Mouse (Mus musculus) hindlimb bud, embryonic 11.5 days (tissue): ENCODE results near the gene Lef1.

Experiments used
- DNase-seq: peaks from one replicate; pipeline ENCODE4 v3.0.0-alpha.2; 2012; ENCODE audit warnings: low read depth, low spot score; ENCODE audit errors: extremely low spot score

Gene Lef1

DNA sequence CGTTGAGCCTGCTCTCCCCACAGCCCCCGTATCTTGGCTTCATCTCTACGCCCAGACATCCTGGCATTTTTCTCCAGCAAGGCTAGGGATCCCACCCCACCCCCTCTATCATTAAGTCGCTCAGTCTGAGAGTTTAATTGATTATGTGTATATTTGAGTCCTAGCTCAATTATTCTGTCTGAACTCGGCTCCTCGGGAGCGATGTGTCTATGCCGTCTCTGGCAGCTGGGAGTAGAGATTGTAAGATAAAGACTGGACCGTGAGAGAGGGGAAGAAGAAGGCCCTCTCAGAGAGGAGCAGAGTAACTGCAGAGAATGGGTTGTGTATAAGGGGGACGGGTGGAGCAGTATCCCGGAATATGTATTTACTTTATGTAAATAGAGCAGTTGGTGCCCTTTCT, 80.0 kb downstream of the Lef1 start:
- no peak for DNase-seq

DNA sequence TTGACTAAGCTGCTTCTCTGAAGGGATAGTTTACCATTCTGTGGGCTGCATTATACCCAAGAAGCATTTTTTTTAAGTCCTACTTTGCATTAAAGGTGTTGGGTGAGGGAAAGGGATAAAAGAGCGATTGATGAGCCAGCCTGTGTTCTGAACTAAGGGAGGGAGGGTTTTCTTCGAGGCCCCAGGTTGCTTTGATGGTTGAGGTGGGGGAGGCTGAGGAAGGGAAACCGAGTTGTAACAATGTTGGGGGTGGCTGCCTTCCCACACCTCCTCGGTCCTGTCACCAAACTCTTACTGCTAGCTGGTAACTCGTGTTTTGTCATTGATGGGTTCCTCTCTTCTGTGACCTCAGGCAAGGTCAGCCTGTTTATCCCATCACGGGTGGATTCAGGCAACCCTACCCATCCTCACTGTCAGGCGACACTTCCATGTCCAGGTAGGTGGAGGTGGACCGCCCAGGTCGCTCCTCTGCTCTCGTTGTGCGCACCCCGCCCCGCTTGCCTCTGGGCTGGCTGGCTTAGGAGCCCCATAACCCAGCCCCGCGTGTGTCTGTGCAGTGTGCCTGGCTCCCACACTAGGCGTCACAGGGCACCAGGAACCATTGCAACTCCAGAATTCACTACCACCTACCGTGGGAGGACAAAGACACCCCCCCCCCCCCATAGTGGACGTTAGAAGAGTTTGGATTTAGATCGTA, 80.5 kb downstream of the Lef1 start:
- no peak for DNase-seq

DNA sequence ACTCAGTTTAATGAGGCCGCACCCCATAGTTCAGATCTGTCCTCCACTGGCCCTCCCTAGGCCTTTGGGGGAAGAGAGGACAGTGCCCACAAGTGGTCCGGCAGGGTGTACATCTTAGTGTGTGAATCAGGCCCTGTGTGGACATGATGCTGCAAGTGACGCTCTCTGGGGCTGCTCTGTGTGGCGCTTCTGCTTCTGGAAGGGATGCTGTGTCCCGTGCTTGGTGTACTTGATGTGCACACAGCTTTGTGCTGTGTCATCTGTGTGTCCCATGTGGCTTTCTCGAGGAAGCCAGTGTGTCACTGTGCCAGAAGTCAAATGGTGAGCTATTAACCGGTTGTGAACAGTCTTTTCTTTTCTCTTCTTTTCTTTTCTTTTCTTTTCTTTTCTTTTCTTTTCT, 81.2 kb downstream of the Lef1 start:
- DNase-seq: no peak

DNA sequence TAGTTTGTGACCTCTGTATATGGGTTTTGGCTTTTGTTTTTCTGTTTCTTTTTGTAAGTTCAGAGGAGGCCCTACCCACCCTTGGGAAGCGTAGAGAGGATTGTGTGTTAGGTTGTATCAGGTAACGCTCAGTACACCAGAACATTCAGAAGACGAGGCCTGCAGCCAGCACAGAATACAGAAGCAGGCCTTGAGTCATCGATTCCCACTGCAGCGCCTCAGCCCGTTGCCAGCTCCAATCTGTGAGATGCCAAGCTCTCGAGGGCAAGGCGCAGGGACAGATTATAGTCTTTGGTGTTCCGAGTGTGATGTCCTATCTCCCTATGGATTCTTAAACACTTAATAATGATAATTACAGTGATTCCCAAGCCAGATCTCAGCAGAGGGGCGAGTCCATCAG, 85.8 kb downstream of the Lef1 start:
- no peak for DNase-seq

DNA sequence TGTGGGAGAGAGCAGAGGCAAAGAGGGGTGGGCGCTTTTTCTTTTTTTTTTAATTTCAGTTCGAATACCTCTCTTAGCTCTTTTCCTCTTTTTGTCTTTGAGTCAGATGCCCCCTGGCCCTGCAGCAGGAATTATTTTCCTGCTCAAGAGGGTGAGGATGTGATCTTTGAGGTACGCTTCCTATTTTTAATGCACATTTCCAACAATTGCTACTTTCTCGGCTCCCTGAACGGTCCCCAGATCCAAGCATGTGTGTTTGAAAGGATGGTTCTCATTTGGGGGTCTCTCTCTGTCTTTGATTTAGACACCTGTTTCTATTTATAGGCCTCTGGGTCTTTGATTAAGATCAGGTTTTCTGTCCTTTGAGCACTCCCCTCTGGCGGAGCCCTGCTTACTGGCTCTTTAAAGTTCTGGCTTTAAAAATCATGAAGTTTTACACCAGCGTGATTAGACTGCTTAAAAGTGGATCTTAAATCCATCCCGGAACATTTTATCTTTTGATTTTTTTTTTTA, 86.3 kb downstream of the Lef1 start:
- DNase-seq: peak; percentile 63

DNA sequence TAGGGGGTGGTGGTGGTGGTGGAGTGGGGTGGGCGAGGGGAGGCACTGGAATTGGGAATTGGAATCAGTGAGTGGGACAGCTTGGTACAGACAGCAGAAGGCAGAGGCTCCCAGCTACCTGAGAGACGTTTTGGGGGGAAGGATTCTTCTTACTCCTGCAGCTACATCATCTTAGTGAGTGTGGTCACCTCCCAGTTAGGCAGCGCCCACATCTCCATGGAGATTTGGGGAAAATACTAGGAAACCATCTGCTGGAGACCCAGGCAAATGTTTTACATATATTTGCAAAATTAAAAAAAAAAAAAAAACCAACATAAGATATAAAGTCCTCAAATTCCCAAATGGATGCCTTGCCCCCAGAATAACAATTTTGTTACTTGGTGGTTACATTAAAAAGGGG, 88.7 kb downstream of the Lef1 start:
- no peak for DNase-seq

DNA sequence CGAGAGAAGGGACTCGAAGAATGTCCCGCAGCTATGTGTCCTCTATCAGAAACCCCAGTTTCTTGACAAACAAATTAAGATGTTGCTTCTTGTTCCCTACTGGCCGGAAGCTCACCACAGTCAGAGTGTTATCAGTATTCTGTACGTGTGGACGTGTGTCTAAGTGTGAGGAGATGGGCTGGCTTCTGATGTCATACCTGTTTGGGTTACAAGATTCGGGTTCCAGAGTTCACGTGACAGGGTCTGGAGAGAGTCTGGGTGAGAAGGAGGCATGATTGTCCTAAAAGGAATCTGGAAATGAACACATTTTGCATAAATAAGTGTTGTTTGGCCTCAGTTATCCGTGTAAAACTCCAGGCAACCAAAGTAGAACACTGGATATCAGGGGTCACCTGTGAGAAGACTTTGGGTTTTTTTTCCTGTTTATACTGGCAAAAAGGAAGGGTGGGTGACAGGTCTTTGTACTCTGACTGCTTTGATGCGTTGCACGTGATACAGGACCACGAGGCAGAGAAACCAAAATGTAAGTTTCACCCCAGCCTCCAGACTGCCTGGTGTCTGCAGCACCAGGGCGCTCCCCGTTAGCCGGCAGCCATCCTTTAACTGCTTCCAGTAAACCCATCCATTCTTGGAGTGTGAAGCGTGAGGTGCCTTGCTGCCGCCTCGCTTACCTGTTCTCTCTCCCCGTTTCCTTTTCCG, 89.5 kb downstream of the Lef1 start:
- DNase-seq: no peak

DNA sequence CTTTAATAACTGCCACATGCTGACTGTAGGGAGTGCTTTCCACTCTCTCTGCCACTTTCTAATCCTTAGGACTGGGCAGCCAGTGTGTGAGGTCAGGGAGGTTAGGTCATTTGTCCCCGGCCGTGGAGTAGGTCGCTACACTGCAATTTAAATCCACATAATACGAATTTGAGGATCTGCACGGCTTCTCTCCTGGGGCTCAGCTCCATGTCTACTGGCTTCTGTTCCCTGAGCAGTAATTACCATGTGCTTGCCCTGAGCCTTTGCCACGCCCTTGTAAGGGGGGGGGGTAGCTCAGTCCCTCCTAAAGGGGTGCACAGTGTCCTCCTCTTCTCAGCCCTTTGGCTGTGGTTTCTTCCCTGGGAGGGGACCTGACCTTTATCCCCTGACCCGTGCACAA, 92.0 kb downstream of the Lef1 start:
- DNase-seq: no peak

DNA sequence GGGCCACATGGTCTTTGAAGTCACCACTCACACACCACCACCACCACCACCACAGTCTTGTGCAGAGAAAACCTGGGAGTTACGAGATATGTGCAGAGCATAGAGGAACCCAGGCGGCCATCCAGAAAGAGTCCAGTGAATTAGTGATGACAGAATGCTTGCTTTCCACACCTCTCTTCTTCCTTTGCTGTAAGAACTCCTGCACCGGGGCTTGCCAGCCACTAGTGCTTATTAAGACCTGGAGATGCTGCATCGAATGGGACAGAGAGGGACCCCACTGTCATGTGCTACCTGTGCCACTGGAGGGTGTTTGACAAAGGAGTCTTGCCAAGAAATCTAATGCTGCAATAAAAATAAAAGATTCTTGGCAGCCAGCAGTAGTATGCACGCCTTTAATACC, 97.6 kb downstream of the Lef1 start:
- no peak for DNase-seq

DNA sequence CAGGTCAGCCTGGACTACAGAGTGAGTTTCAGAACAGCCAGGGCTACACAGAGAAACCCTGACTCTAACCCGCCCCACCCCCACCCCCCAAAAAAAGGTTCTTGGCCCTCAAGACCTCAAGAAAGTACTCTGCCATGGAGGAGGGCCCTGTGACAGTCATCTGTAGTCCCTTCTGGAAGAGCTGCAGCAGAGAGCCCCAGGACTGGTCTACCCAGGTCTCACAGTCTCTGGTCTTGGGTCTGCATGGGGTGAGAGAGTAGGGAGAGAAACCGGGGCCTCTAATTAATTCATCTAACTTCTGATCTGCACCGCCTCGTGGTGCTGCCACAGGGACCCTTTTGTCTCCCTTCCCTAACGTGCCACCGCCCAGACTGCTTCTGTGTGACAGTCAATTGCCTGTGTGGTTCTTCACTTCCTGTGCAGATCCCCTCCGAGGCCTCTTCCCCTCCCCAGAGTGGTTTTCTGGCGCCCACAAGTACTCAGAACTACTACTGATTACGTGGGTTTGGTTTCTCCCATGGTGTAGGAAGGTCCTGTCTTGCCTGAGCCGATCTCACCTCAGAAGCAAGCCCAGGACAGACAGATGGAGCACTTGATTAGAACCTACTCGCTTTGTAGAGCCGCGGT, 98.1 kb downstream of the Lef1 start:
- DNase-seq: no peak

DNA sequence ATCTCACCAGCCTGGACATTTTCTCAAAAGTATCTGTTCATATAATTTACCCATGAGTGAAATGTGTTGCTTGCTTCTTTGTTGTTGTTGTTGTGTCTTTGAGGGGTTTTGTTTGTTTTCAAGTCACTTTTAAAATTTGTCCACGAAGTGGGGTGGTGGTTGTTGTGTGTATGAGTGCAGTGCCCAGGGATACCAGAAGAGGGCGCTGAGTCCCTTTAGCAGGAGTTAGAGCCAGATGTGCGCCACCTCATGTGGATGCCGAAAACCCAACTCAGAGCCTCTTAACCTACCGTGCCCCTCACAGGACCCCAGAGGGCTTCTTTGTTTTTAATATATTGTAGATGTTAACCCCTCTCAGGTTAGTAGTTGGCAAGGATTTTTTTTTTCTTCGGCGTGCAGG, 101.9 kb downstream of the Lef1 start:
- no peak for DNase-seq

DNA sequence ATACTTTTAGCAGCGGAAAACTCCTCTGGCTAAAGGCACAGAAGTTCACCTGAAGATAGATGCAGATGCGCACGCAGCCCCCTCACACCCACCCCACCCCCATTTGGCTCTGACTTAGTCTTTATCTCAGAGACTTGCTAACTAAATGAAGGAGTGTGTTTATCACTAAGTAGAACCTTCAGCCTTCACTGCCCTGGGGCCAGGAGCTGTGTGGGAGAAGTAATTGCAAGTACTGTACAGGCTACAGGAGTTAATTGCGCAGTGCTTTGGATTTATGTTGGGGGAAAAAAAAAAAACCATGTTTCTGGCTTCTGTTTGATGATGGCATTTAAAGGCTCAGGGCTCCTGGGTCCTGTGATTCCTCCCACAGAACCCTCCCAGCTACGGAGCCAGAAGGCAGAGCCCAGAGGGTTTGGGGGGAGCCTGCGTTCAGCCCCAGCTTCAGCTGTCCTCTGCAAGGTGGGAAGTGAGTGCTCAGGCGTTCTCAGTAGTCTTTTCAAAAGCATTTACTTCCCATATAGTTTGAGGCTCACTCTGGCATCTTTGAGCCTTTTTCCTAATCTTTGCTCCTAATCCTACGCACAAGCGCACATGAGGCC, 103.9 kb downstream of the Lef1 start:
- DNase-seq: no peak

DNA sequence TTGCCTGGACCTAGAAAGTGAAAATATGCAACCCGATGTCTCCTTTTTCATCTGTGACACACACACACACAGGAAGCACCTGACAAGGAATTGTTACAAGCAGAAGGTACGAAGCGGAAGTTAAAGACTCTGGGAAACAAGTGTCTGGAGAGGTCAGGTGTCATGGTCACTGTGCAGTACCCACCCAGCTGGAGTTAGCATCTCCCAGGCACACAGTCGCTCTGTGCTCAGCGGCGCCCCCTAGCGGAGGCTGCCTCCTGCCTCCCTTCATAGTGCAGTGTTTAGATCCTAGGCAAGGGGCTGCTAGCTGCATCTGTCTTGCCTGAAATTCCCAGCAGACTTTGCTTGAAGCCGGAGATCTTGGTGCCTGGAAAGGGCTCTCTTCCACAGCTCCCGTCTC, 104.6 kb downstream of the Lef1 start:
- no peak for DNase-seq

DNA sequence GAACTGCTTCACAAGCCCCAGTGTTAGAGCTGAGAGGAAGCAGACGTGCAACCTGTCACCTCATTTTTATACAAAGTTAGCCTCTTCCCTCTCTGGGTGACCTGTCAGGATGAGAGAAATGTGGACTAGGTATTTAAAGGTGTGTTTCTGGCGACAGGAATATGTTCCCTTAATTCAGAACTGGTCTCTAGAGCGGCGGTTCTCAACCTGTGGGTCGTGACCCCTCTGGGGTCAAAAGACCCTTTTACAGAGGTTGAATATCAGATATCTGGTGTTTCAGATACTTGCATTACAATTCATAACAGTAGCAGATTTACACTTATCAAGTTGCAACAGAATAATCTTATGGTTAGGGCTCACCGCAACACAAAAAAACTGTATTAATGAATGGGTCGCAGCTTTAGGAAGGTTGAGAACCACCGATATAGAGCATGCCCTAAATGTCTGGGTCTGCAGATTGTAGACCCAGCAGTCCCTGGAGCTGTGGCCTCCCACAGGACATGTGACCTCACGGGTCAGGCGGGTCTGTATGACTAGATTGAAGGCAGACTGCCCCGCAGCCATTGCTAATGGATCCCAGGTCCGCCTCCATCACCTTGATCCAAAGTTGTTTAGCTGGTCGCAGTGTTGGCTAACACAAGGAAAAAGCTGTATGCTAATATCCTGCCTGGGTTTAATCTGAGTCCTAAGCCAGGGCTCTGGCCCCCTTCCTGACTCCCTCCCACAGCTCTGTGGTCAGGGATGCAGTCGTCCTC, 108.5 kb downstream of the Lef1 start:
- no peak for DNase-seq

DNA sequence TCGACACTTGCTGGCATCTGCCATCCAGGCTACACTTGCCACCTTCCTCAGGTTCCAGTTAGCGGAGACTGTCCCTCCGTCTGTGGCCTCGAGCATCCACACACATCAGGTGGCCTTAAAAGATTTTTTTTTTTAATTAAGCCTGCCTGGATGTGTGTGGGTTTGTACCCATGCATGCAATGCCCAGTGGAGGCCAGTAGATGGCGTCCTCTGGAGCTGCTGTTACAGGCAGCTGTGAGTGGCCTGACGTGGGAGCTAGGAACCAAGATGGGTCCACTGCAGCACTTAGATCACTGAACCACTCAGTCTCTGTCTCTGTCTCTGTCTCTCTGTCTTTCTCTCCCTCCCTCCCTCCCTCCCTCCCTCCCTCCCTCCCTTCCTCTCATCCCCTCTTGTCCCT, 117.8 kb downstream of the Lef1 start:
- no peak for DNase-seq

DNA sequence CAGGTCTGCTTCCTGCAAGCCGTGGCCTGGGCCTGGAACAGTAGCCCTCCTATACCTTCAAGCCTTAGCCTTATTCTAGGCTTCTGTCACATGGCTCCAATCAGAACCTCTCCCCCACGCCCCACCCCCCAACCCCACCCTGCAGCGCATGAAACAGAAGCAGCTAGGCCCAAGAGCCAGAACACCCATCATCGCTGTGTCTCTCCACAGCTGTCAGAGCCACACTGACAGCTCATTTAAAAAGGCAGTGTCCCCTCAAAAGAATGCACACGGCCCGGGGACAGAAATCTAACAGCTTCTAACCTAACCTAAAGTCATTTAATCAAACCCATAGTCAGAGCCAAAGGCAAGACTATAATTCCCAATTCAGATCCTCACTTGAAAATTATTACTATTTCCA, 126.8 kb downstream of the Lef1 start:
- DNase-seq: no peak

DNA sequence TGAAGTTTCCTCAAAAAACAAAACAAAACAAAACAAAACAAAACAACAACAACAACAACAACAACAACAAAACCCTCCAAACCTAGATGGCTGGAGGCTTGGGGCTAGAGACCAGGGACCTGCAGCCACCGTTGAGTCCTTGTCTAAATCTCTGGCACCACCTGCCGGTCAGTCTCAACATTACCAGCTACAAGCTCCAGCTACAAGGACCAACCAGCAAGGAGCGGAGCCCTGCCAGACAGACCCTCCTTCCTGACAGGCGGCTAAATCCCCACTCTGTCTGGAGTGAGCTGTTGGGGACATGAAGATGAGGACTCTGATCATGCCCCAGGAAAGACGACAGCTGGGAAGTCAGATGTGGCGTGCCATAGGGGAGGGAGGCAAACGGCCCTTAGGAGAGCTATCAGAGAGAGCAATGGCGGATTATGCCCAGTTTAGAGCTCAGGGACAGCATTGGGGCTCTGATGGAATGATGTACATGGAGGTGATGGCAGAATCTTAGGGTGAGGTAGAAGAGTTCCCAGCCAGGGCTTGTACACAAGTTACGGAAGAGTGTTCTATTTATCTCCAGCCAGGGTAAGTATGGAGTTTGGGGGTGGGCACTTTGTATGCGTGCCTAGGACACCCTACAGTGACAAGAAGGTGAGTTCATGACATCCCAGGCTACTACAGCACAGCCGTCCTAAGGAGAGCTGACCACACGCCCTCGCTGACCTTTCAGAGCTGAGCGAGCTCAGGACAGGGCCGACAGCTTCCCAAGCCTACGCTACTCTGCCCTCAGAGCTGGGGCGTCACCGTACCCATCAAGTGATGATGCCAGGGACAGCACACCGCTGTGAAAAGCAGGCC, 127.7 kb downstream of the Lef1 start:
- peak; percentile 85 for DNase-seq

DNA sequence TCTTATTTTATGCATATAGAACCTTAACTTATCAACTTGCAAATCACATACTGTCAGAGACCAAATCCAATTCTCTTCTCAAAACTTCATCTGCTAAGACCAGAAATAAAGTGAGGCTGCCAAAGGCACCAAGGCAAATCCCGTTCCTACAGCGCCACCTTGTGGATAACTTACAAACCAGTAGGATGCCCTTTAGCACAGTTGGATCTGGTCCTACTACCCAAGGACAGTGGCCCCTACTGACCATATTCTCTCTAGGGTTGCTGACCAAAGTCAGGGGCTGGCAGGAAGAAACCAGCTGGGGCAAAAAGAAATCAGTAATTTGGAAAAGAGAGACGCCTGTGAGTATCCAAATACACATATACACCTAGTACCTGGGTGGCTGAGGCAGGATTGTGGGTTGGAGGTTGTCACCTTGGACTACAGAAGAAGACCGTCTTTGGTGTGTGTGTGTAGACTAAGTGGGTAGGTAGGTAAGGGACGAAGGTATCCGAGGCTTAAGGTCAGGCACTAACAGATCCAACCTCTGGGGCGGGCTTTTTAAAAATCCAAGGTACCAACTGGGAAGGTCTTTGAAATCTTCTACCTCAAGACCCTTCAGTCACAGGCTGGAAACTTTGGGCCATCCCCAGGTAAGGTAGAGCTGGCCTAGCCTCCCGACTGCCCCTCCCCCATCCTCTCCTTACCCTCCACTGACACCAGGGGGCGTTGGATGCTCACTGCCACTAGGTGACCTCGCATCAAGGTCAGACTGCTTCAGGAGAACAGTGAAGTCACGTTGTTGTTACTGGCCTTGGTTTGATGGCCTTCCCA, 135.7 kb downstream of the Lef1 start:
- peak; percentile 78 for DNase-seq

DNA sequence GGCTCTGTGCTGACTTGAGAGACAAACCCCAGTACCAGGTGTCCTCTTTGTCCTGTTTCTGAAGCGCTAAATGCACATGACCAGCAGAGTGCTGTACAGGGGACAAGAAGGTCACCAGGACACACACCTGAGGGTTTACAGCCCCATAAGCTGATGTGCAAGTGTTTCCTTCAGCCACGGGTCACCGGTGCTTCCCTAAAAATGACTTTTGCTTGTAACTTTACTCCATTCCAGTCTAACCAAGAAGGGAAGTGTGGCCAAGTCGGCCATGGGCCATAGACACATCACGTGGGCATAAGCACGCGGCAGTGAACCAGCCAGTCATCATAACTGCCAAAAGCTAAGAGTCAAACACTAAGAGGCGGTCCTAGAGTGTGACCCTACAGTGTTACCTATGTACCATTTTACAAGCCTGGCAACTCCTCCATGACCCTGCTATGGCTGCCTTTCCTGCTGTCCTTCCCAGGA, 136.3 kb downstream of the Lef1 start:
- DNase-seq: no peak
